Mouse (Mus musculus): ENCODE measurements around the gene Vamp5.

GRCm38 (mm10) chr6:72383142-72383820 lies 3.0 kb upstream of the Vamp5 start:
- TF ChIP-seq JUND (IDR thresholded peaks at IDR 0.05; ENCODE audit: low read depth, low read length) = no peak
- TF ChIP-seq CTCF (IDR thresholded peaks at IDR 0.05 in 2 of 3, conservative IDR thresholded peaks at IDR 0.05 in 1 of 3; ENCODE audit: control insufficient read depth in 1 of 3, insufficient read depth in 1 of 3, low read depth in 2 of 3, low read length in 3 of 3, poor library complexity in 1 of 3, severe bottlenecking in 1 of 3) = no peak
- no peak for TF ChIP-seq TCF12 (IDR thresholded peaks at IDR 0.05; ENCODE audit: low read depth, low read length)
- no peak for TF ChIP-seq ZKSCAN1 (IDR thresholded peaks at IDR 0.05; ENCODE audit: low read depth, low read length)
- no peak for TF ChIP-seq KAT2A (conservative IDR thresholded peaks at IDR 0.05; ENCODE audit: low read depth, low read length)
- TF ChIP-seq SIN3A (IDR thresholded peaks at IDR 0.05; ENCODE audit: low read length) = no peak

Data from MEL (cell line).